Mouse (Mus musculus): Measurements from ENCODE around the gene Sorcs2. TPM values are rescaled to one million over a fixed set of nuclear protein-coding genes. Genes with fewer than 3 reads are reported as not detected.

Gene Sorcs2
- polyA plus RNA-seq, 1 experiment from 2014 or later: 14.8 TPM

DNA sequence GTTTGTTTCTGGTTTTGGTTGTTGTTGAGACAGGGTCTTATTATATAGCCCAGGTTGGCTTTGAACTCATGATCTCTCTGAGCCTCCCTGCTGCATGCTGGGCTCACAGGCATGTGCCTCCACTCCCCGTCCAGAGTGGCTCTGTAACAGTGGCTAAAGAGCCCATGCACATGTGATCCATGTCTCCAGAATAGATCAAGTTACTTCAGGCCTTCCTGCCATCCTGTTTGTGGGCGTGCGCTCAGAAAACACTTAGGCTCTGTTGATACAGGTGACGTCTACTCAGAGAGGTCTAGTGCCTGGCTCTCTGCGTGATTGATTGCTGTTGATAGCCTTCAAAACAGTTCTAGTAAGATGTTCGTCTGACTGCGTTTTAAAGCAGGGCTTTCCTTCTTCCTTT lies 425.2 kb downstream of the Sorcs2 start:
- 77% methylated on average over 7 of the region's 7 CpGs for WGBS

GRCm38 (mm10) chr5:35971841-35972578 lies 425.9 kb downstream of the Sorcs2 start:
- Histone ChIP-seq H3K27ac (replicated peaks) (no peak overlapping the region), H3K4me1 (peaks cover 8% of the 10 kb centered on the region), H3K9ac (replicated peaks) (no peak overlapping the region), H3K27me3 (replicated peaks) (no peaks in the 10 kb centered on the region), H3K4me2 (no peak overlapping the region), H3K36me3 (peaks cover 58% of the 10 kb centered on the region), H3K9me3 (replicated peaks) (no peaks in the 10 kb centered on the region), H3K4me3 (replicated peaks) (no peak overlapping the region)
- 67% methylated on average over 10 of the region's 10 CpGs for WGBS
- ATAC-seq (ENCODE audit: low FRiP score): no peak

More for the DNA sequence above, 425.2 kb downstream of the Sorcs2 start:
- no peak overlapping the region for H3K27ac ChIP-seq (replicated peaks)
- no peak overlapping the region for H3K4me3 ChIP-seq (replicated peaks)
- H3K4me2 ChIP-seq: no peak overlapping the region
- no peaks in the 10 kb centered on the region for H3K9me3 ChIP-seq (replicated peaks)
- no peak overlapping the region for H3K9ac ChIP-seq (replicated peaks)
- peaks cover 8% of the 10 kb centered on the region for H3K4me1 ChIP-seq
- ATAC-seq (ENCODE audit: low FRiP score): no peak
- H3K27me3 ChIP-seq (replicated peaks): no peaks in the 10 kb centered on the region
- peaks cover 59% of the 10 kb centered on the region for H3K36me3 ChIP-seq

DNA sequence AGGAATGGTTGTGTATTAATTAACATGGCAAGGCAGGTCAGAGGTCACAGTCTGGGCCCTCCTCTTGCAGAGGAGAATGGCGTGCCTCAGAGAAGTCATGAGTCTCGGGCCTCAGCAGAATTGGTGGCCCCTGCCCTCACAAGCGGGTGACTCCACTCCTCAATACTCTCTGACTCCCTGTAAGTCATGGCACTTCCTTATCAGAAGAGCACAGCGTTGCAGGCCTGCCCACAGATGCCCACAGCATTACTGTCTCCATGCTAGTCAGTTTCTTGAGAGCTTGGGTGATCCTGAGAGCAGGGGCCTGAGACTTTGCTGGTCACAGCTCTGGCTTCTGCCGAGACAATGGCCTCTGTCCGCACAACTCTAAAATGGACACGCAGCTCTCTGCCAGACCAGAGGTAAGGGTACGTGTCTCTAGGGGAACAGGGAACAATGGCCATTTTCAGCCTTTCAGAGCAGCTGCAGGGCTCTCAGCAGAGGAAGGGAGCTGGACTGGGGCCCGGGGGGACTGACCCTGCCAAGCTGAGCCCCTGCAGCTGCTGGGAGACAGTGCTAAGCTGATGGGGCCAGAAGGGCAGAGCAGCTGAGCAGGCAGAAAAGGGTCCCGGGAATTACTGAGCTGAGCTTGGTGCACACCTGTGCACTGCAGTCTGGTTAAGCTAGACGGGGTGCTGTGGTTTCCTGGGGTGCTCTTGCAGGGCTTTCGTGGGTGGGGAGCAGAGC lies 427.4 kb downstream of the Sorcs2 start:
- ATAC-seq (ENCODE audit: low FRiP score): no peak
- peaks cover 8% of the 10 kb centered on the region for H3K4me1 ChIP-seq
- no peaks in the 10 kb centered on the region for H3K27me3 ChIP-seq (replicated peaks)
- H3K9me3 ChIP-seq (replicated peaks): no peaks in the 10 kb centered on the region
- no peak overlapping the region for H3K4me3 ChIP-seq (replicated peaks)
- H3K36me3 ChIP-seq: peaks cover 60% of the 10 kb centered on the region
- 38% methylated on average over 12 of the region's 12 CpGs for WGBS
- H3K27ac ChIP-seq (replicated peaks): peak overlapping the region; percentile 60
- no peak overlapping the region for H3K4me2 ChIP-seq
- H3K9ac ChIP-seq (replicated peaks): no peak overlapping the region

DNA sequence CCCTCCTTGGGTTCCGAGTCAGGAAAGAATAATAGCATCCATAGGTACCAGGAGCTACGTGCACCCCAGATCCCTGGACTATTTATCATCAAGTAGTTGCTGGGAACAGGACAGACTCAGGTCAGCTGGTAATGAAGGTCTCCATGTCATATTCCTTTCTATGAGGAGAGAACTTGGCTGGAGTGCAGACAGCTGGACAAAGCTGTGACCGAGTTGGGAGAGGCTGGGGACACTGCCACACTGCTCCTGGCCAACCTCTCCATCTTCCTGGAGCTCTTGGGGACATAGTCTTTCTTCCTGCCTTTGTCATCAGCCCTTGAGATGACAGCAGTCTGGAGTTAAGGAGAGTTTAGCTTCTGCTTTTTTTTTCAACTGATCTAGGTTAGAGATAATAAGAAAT lies 428.1 kb downstream of the Sorcs2 start:
- Histone ChIP-seq H3K4me2 (no peak overlapping the region), H3K9ac (replicated peaks) (no peak overlapping the region), H3K27ac (replicated peaks) (peak overlapping the region; percentile 60; the same call in 1 of the 2 replicates), H3K4me3 (replicated peaks) (no peak overlapping the region), H3K27me3 (replicated peaks) (no peaks in the 10 kb centered on the region), H3K9me3 (replicated peaks) (no peaks in the 10 kb centered on the region), H3K4me1 (peaks cover 8% of the 10 kb centered on the region), H3K36me3 (peaks cover 62% of the 10 kb centered on the region)
- ATAC-seq (ENCODE audit: low FRiP score): no peak
- 69% methylated on average over 3 of the region's 3 CpGs for WGBS

Small RNA genes lying within 50 kb of the gene (microRNA-seq; reads per million reads assigned to microRNA genes)
- gene Mir7689: 28.2 reads per million, percentile 35 among the genes with 10 or more reads in this experiment

Other genes with a start within 250 kb of the Sorcs2 start
- gene Psapl1, start 194.1 kb downstream of the Sorcs2 start, polyA plus RNA-seq (2015; fragmentation: Nextera tagmentation; extraction: Ambion mirVana): 0.20 TPM in 1 of 2 replicates, not detected in the other
- gene Grpel1, start 66.9 kb upstream of the Sorcs2 start, polyA plus RNA-seq (2015; fragmentation: Nextera tagmentation; extraction: Ambion mirVana): 42.8 and 47.1 TPM in 2 replicates
- 2.8 and 2.9 TPM in 2 replicates for gene Tada2b, start 86.1 kb upstream of the Sorcs2 start, polyA plus RNA-seq (2015; fragmentation: Nextera tagmentation; extraction: Ambion mirVana)
- gene Ccdc96, start 86.4 kb upstream of the Sorcs2 start, polyA plus RNA-seq (2015; fragmentation: Nextera tagmentation; extraction: Ambion mirVana): 2.1 and 3.0 TPM in 2 replicates
- 55.6 and 58.9 TPM in 2 replicates for gene Tbc1d14, start 195.1 kb upstream of the Sorcs2 start, polyA plus RNA-seq (2015; fragmentation: Nextera tagmentation; extraction: Ambion mirVana)

Measured in neural tube, embryonic 15.5 days (tissue).